Mouse (Mus musculus): ENCODE results near the gene H2-T23.
A peak's percentile ranks its signal among the peaks of the same experiment; 100 is the strongest.
"Not testable (repeated sequence)": the region's sequence is repeated elsewhere in the genome, so short reads cannot be mapped to it uniquely, and the experiment has no call there.

The H2-T23 gene

DNA sequence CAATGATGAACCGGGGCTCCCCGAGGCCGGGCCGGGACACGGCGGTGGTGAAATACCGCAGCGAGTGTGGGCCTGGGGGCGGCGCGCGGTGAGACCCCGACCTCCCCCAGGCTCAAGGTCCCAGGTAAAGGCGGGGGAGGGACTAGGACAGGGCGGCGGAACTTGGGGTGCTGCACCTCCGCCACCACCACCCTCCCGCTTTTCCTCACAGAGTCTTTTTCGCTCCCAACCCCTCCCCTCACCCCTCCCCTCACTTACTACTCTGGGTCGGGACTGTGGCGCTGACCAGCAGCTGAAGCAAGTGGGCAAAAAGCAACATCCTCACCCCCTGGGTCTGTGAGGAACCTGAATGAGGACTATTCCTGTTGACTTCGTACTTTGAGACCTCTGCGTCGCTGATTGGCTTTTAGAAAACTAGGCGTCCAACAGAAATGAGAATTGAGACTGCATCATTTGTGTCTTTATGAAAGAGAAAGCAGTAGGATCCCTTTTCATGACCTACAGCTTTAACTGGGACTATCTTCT lies at the start of gene H2-T23:
Gene H2-T23 (minus strand): TSS at position 505 of the 525 bp plus-strand sequence.
- DNase-seq: not testable (repeated sequence)

DNA sequence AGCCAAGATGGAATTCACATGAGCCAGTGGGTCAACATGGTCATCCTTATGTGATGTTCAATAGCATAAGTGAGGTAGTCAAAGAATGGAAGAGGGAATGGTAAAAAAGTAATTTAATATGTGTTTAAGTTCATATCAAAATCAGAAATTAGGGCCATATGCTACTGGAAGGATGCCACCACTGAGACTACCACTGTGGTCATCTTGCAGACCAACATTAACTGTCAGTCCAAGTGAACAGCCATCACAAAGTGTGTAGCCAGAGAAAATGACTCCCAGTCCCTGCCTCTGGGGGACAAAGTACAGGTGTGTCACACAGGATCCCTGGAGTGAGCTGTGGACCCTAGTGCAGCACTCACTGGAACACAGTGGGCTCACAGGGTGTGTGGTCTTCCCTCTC lies 49.2 kb upstream of the H2-T23 start:
- DNase-seq: not testable (repeated sequence)

DNA sequence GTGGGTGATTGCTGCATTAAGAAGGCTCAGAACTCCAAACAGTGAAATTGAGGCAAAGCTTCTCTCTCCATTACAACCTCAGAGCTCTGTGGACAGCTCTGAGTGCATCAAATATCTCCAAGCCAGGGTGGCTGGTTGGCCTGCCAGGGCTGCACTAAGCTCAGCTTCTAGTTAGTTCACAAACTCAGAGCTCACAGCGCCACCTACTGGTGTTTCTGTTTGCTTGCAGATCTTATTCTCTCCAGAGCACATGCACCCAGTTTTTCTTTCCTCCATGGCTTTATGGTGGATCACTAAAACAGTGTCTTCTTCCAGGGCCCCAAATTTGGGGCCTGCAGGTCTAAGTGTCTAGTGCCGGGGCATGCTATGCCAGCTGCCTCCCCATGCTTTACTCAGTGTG lies 28.2 kb upstream of the H2-T23 start:
- peak; percentile 98 for DNase-seq

DNA sequence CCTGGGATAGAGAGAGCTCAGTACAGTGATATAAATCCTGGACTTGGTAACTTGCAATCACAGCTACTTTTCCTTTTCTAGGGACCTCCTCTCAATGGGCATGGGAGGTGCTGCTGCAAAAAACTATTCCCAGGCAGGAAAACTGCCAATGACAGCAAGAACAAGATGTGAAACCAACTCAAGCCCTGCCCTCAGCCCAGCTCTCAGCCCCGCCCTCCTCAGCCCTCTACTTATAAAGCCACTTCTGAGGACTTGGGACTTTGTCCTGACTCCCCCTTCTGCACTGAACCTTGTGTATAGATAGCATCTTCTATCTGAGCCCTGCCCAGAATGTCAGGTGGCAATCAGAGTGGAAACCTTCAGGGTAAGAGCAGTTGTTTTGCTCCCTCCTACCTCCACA lies 25.7 kb upstream of the H2-T23 start, which contains the start of gene Gm11127:
Gene Gm11127 (minus strand): TSS at position 10 of the 400 bp plus-strand sequence.
- DNase-seq: not testable (repeated sequence)

DNA sequence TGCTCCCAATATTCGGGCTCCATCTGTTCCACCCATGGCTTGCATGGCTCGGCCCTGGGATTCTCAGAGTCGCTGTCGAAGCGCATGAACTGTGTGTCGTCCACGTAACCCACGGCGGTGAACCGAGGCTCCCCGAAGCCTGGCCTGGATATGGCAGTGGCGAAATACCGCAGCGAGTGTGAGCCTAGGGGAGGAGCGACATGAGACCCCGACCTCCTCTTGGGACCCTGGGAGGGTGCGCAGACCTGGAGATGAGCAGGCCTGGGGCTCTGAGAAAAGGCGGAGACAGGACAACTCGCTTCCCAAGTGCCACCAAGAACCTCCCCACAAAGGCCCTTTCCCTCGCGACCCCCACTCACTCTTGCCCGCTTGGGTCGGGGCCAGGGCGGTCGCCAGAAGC lies 25.3 kb upstream of the H2-T23 start:
- DNase-seq: not testable (repeated sequence)

DNA sequence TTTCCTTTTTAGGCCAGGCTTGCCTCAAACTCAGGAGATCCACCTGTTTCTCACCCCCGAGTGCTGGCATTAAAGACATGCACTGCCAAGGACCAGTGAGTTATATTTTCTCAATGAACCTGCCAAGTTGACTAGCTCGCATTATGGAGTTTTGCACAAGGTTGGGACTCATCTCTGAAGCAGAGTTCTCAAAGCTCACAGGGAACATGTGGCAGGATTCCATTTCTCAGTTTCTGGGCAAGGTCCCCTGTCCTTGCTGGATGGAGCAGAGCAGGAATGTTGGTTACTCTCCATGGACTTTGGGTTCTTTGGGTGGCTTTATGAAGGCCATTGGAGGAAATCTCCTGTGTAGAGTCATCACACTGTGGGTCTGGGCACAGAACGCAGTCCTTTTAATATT lies 10.6 kb upstream of the H2-T23 start:
- no peak for DNase-seq

DNA sequence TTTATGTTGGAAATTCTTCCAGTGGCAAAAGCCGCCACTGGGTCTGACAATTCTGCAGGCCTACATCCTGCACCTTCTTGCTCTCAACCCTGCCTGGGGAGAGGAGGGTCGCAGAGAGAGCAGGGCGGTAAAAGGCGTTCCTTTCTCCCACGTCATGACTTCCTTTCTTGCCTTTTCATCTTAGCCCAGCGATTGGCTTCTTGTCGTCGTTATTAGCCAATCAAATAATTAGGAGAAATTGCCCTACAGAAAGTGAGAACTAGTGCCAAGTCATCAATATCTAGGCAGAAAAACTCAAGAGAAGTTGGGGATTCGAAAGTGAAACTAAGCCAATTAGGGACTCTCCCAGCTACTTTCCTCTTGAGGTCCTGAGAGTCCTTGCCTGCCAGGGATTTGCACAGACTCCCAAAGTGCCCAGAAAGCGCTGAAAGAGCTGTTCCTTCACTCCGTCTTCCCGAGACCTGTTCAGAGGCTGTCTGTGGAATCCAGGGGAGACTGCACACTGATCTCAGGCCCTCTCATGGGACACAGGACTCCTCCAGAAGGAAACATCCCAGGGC lies 10.0 kb upstream of the H2-T23 start, which contains the start of the genes H2-T22 and Gm6034:
Gene H2-T22 (minus strand): TSS at position 138 of the 560 bp plus-strand sequence.
Gene Gm6034 (plus strand): TSS at position 352 of the 560 bp plus-strand sequence.
- not testable (repeated sequence) for DNase-seq

DNA sequence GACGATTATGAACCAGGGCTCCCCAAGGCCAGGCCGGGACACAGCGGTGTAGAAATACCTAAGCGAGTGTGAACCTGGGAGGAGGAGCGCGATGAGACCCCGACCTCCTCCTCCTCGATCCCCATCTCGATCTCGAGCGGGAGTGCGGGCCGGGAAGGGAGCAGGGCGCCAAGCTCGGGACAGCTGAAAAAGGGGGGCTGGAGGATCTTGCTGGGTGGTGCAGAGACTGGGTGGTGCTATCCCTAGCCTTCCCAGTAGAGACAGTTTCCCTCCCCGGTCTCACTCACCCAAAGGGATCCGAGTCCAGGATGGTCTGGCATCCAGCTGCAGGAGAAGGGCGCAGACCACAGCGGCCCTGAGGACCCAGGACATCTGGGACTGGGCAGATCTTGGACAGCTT lies 9.4 kb upstream of the H2-T23 start:
- DNase-seq: not testable (repeated sequence)

DNA sequence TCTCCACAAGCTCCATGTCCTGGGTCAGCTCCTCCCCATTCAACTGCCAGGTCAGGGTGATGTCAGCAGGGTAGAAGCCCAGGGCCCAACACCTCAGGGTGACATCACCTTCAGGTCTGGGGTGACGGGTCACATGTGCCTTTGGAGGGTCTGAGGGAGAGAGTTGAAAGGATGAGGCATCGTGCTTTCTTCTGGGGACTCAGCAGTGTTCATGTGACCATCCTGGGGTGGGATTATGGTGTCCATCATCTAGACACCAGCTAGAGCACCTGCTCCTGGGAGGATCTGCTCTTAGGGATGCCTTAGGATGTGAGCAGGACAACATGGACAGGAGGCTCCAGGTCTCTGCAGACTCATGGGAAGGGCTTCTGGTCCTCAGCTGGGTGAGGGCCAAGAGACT lies 7.9 kb upstream of the H2-T23 start:
- DNase-seq: not testable (repeated sequence)

DNA sequence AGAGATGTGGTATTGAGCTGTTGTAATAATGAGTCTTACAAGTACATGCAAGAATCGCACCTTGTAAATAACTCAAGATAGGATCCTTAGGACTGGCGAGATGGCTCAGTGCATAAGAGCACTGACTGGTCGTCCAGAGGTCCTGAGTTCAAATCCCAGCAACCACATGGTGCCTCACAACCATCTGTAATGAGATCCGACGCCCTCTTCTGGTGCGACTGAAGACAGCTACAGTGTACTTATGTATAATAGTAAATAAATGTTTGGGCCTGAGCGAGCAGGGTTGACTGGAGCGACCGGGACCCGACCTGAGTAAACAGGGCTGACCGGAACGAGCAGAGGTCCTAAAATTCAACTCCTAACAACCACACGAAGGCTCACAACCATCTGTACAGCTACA lies 3.5 kb upstream of the H2-T23 start:
- DNase-seq: not testable (repeated sequence)

DNA sequence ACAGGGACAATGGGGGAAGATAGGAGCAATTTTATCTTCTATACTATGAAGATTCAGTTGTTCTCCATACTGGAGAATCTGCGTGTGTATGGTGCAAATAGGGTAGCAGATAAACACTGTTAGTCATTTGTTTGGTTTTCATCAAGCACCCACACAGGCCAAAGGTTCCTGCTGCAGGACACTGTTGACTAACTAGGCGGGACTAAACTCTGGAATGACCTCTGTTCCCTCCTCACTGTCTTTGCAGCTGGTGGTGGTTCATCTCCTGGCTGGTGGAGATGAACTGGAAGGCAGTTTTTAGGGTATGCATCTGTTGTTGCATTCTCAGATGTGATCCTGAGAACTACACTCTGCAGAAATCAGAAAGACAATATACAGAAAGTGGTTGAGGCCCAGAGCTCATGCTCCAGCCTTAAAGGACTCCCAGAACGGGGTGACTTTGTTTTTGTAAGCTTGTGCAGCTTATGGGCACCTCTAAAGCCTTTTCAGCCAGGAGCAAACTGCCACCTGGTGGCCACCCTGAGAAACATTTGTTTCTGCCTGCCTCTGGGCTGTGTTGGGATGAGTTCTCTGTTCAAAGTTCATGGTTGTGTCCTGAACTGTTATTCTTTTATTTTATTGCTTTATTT lies 2.5 kb upstream of the H2-T23 start:
- peak; percentile 39 for DNase-seq

DNA sequence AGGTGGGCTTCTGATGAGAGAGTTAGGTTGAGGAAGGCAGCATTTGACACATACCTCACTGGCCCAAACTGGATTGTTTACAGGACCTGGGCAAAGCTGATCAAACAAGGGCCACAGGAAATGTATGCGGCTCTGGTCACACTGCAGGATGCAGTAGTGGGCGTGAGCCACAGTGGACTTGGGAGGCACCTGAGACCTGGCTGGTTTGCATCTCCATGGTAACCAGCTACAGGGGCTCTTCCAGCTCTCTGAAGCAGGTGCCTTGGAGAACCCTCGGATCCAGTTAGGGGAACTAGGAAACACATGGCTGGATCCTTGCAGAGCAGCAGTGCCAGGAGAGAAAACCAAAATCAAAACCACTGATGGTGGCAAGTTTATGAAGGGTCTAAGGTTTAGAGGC lies 1.9 kb upstream of the H2-T23 start:
- DNase-seq: not testable (repeated sequence)

DNA sequence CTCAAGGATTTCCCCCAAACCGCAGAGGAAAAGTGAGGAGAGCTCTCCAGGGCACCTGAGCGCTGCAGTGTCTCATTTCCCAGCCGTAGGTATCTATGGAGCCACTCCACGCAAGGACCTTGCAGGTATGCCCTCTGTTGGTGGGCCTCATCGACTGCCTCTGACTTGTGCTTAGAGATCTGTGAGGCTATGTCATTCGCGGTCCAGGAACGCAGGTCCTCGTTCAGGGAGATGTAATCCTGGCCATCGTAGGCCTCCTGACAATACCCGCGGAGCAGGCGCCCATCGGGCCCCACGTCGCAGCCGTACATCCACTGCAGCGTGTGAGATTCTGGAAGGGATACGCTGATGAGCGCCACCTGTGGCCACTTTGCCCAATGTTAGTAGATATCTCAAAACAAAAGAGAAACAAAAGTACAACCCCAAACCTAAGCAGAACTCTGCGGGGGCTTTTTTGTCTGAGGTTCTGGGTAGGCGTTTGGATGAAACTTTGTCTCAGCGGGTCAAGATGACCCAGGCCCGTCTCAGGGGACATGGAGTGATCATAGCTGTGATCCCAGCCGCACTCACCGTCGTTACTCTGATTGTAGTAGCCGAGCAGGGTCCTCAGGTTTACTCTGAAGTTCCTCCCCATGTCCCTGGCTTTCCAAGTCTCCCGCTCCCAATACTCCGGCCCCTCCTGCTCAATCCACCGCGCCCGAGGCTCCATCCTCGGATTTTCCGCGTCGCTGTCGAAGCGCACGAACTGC lies 898 bp downstream of the H2-T23 start:
- peak; percentile 31 for DNase-seq

DNA sequence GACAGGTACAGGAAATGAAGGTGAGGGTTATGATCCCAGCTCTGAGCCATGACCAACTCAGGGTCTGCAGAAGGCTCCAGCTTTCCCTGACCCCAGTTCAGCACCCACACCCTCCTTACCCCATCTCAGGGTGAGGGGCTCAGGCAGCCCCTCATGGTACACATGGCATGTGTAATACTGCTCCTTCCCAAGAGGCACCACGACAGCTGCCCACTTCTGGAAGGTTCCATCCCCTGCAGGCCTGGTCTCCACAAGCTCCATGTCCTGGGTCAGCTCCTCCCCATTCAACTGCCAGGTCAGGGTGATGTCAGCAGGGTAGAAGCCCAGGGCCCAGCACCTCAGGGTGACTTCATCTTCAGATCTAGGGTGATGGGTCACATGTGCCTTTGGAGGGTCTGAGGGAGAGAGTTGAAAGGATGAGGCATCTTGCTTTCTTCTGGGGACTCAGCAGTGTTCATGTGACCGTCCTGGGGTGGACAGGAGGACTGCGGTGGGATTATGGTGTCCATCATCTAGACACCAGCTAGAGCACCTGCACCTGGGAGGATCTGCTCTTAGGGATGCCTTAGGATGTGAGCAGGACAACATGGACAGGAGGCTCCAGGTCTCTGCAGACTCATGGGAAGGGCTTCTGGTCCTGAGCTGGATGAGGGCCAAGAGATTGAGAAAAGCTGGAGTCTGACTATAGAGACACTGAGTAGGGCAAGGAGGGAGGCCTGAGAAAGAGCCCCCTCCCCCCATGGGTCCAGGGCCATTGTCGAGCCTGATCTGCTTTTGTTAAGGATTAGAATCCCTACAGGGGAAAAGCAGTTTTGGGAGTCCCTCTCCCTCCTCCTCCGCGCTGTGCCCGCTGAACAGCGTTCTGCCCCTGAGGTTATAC lies 1.7 kb downstream of the H2-T23 start:
- DNase-seq: peak; percentile 9

DNA sequence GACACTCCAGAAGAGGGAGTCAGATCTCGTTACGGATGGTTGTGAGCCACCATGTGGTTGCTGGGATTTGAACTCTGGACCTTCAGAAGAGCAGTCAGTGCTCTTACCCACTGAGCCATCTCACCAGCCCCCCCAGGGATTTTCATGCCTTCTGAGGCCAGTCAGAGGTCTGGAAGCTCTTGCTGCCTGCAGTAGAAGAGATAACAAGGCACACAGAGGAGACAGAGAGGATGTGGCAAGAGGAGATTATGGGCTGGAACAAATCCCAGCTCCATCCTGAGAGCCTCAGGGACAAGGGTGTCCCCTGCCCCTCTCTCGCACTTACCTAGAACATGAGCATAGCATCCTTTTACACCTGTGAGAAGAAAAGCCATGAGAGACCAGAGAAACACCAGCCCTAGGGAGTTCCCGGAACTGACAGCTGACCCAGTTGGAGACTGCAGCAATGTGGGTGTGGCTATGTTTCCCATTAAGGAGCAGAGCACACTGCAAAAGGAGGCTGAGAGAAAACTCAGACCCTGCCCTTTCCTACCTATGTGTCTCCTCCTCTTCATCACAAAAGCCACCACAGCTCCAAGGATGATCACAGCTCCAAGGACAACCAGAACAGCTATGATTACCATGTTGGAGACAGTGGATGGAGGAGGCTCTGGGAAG lies 2.5 kb downstream of the H2-T23 start:
- not testable (repeated sequence) for DNase-seq

DNA sequence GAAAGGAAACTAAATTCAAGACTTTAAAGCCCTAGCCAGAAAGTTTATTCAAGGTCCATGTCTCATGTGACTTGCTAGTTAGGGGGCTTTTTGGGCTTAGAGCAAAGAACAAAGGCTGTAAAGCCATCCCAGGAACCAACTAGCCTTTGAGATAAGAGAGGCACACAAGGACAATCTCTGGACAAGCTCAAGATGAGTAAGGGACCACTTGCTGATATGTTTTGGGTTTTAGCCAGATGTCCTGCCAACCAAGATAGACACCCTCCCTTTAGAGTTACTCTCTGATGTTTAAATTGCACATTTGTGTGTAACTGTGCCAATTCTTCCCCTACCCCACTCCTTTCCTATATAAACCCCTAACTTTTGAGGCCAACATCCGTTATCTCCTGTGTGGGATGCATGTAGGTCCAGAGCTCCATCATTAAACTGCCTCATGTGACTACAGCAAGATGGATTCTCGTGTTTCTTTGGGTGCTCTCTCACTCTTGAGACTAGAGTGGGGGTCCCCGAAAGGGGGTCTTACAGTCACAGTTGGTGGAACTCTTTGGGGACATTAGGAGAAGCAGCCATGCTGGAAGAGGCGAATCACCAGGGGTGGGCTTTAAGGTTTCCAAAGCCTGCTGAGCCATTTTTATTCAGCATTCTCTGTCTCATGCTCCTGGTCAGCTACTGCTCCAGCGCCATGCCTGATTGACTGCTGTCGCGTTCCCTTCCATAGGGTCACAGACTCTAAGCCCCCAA lies 3.6 kb downstream of the H2-T23 start:
- DNase-seq: no peak

DNA sequence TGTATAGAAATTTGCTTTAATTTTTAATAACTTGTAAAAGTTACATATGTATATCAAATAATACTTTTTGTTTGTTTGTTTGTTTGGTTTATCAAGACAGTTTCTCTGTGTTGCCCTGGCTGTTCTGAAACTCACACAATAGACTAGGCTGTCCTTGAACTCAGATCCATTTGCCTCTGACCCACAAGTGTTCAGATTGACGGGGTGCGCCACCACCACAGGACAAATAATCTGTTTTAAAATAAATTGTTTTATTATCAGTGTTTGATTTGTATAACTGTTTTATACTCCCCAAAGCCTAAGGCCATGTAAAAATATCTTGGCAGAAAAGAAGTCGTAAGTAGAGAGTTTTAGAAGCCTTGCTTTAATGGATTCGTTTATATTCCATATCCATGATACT lies 5.0 kb downstream of the H2-T23 start:
- no peak for DNase-seq

DNA sequence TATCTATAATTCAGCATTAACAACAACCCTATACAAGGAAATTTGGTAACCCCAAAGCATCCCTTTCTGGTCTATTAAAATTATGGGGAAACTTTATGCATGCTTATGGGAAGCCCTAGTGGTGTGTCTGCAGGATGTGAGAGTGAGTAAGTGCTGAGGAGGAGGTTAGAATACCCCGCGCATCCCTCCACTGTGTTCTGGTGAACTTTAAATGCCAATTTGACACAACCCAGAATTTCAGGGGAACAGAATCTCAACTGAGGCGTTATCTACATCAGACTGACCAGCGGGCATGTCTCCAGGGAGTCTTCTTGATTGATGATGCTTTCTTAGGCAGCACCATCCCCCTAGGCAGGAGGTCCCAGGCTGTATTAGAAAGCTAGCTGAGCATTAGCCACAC lies 6.8 kb downstream of the H2-T23 start:
- DNase-seq: no peak

DNA sequence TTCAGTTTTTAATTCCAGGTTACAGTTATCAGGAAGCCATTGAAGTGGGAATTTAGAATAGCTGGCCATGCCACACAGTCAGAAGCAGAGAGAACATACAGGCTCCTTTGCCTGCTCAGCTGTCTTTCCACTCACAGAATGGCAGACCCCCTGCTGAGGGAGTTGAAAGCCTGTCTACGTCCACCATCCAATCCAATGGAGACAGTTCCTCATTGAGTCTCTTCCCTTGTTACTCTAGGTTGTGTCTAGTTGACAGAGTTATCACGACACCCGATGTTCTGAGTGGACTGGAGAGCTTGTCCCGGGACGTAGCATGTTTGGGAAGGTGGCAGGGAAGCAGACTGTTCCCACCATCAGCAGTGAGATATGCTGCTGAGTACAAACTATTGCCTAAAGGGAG lies 7.5 kb downstream of the H2-T23 start:
- DNase-seq: no peak

DNA sequence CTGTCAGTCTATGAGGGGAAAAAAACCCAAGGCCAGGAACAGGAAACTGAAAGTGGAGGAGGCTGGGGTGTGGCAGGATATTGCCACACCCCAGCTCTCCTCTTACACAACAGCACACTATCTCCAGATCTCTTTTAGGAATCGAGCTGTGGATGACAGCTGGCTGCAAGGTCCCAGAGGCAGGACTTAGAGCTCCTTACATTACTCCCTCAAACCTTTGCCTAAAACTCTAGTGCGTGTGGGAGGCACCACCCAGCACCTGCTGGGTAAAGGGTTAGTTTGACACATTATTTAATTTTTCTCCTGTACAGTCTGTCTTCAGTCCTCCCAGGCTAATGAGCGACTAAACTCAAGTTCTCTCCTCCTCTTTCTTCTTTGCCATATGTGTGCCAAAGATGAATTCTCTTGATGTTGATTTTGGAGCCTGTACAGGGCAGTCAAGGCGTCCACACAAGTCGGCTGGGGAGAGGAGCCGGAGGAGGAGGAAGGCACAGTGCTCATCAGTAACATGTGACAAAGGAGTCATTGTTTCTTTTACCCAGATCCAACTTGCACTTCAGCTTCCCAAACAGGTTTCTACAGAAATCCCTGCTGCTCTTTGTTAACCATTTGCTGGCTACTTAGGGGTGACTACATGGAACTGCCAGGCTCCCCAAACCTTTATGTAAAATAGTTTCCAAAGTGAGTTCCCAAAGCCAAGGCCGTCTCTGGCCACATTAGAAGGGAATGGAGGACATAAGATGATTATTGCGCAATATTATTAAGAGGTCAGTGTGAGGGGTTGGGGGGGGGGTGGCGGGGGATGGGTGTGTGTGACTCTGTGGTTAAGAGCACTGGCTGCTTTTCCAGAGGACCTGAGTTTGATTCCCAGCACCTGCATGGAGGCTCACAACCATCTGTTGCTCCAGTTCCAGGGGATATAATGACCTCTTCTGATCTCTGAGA lies 8.7 kb downstream of the H2-T23 start:
- DNase-seq: no peak

All from right cerebral cortex, postnatal 4 days (tissue).